Mouse (Mus musculus) lung, postnatal 36 days (tissue): Measurements from ENCODE around the gene Ciao2a.

Experiments
- DNase-seq: peaks from one replicate; pipeline ENCODE4 v3.0.0; 2022; ENCODE audit warnings: mixed read lengths

Ciao2a gene

DNA sequence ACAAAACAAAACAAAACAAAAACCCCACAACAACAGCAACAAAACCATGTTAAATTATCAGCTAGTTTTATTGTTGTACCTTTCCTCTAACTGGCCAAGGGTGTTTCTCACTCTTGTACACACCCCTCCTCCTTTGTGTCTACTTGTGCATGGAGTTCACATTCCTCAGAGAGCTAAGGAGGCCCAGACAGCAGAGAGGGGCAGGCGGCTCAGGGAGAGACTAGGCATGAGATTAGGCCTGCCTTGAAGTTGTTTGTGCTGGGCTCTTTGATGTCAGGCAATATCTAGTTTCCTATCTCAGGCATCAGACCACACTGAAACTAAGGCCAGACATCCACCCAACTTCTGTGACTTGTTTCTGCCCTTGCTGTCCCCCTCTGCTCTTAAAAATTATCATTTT is 41.8 kb downstream of the Ciao2a start:
- DNase-seq: peak; percentile 54

DNA sequence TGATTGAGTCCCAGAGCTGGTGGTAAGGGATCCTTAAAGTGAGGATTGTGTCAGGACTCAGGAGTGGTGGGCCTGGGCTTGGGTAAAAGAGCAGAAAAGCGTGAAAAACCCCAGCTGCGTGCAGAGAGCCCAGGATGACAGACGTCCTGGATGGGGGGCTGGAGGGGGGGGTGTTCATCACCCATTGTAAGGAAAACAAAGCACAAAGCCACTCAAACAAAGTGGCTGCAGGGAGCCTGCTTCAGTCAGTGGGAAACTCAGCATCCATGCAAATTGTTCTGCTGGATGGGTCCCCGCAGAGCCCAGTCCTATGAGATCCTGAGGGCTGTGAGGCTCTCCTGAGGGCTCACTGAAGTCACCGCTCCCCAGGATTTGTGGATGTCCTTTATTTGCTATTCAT is 44.1 kb downstream of the Ciao2a start:
- no peak for DNase-seq

DNA sequence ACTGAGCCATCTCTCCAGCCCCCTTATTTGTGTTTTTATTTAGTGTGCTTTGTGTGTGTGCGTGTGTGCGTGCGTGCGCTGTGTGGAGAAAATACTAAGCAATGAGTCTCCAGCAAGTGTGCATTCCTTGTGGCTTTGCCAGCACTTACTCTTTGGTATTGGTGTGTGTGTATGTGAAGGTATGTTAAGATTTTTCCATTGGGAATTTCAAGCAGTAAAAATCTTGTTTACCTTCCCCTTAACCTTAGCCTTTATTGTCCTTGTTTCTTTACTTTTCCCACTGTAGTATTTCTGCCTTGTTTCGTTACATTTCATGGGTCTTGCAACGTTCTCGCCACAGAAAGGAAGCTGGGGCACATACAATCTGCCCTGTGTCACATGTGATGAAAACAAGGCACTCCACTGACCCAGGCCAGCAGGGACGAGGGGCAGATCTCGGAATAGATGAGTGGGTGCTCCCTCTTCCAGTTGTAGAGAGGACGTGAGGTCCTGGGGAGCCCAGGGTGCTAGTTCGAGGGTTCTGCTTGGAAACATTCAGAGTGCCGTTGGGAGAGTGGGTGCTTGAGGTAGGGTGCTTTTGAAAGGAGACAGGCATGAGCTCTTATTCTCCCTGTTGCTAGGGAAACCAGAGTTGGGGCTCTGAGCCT is 45.0 kb downstream of the Ciao2a start:
- peak; percentile 56 for DNase-seq

DNA sequence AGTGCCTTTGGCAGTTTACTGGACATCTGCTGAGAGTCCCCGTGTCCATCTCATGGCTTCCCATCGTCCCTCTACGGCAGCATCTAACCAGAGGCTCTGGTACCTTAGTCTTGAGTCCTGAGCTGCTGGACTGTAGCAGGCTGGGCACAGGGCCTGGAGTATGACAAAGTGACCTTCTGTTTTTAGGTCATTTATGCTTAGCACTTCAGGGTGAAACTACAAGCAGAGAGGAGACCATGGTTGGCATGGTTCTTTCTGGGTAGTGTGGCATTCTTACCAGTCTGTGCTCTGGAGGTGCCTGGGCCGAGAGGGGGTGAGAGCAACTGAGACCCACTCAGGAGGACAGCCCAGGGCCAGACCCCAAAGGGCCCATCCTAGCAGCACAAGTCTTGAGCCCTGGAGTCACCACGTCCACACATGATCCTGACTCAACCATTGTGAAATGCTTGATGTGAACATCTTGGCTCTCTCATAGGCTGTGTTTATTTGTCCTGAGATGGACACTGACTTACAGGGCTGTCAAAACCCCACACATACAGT is 47.0 kb downstream of the Ciao2a start:
- DNase-seq: no peak

DNA sequence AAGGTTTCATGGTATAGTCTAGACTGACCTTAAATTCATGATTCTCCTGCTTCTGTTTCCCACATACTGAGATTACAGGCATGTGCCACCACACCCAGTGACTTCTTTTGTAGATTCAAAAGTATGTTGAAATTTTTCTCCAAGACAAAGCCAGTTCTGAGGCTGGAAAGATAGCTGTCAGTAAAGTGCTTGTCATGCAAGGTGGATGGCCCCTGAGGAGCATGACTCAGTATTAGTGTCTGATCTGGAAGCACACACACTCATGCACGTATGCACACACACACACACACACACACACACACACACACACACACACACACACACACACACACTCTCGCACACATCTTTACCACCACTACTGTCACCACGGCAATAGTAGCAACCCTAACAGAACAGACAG is 48.6 kb downstream of the Ciao2a start:
- no peak for DNase-seq

DNA sequence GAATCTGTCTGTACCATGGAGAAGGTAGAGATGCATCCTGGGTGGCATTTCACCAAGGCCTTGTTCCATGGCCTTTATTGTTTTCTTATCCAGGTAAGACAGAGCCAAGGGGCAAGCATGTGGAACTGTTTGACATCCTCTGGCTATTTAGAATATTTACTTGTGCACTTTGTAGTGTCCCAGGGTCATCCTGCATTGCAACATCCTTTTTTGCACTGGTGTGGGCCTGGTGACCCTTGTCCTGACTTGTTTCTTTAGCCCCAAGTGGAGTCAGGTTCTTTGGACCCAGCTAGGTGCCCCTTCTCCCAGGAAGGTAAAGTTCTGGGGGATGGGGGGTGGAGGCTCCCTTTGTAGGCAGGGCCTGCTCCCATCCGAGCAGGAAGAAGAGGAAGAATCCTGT is 51.6 kb downstream of the Ciao2a start:
- no peak for DNase-seq

DNA sequence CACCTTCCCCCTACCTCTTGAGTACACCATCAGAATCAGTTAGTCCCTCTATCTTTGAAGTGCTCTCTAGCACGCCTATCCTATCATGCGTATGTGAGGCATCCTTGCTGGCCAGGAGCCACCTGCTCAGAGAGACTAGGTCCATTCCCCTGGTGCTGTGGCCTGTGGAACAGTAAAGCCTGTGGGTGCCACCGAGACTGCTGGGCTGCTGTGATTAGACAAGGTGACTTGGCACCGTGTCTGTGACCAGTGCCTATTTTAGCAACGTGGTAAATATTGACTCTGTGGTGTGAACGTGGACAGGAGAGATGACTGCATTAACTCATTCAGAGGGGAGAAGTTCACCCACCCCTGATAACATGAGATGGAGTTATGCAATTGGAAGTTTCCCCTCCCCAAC is 53.4 kb downstream of the Ciao2a start:
- DNase-seq: peak; percentile 81

DNA sequence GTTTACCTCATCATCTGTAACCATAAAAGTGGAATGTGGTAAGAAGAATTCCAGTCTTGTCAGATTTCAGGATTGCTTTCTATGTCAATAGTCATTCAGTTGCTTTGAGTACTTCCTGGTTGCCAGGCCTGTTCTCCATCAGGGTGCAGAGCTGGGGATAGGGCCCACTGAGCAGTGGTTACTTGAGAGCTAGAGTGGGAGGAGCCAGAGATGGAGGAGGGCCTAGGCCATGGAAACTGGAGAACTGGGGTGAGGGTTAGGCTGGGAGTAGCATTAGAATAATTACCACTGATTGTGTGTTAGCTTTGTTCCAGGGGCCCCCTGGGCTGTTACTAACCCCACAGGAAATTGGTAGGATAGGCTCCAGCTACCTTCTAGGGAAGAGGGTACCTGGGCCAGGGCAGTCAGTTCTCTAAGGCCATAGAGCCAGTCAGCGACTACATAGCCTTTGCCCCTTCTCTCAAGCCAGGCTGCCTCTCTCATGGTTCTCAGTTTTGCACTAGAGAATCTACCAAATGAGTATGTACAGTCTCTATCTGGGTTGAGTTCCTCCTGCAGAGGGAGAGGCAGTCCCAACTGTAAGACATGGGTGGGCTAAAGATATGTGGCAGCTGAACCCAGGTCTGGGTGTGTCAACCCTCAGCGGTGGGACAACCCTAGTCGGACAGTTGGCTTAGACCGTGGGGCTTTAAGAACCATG is 54.9 kb downstream of the Ciao2a start:
- peak; percentile 87 for DNase-seq

DNA sequence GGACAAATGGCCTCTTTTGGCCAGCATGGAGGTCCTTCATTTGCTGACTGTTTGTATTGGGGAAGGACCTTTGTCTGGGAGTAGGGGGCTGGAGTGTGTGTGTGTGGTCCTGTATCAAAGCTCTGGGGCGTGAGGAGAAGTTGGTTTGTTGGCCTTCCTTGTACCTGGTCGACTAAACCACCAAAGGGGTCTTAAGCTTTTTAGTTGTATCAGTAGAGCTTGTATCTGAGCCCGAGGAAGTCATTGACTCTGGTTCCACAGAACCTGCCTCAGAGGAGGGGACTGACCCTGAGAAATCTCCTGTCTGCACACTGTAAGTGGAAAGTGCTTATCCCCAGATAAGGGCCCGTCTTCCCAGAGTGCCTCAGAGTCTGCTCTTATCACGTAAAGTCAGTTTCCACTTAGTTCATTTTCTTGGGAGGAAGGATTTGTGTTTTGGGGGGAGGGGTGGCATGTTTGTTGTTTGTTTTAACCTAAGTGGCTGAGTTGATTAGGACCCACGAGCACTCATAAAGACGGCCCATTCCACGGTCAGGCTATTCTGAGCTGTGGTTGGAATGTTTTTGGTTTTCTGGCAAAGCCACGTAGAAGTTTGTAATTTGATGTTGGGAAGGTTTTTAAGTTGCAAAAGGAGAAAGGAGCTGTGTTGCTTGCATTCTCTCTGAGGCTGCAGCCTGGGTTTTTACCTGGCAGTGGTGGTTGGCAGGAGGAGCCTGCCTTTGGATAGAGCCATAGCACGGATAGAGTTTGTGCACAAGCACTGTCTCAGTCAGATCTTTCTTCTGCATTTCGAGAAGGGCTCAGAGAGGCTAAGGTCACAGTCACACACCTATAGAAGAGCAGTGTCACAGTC is 55.6 kb downstream of the Ciao2a start:
- peak; percentile 55 for DNase-seq

DNA sequence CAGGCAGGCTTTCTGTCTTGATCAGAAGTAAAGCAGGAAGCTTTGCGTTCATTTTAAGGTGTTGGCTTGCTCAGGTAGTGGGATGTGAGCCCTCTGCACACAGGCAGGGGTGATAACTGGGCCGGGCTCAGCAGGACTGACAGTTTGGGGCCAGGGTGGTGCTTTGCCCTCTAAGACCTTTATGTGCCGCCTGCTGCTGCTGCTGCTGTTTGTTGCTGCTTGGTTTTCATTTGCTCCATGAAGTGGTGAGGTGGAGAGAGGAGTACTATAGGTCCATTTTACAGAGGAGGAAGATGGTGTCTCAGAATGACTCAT is 56.2 kb downstream of the Ciao2a start:
- DNase-seq: no peak

DNA sequence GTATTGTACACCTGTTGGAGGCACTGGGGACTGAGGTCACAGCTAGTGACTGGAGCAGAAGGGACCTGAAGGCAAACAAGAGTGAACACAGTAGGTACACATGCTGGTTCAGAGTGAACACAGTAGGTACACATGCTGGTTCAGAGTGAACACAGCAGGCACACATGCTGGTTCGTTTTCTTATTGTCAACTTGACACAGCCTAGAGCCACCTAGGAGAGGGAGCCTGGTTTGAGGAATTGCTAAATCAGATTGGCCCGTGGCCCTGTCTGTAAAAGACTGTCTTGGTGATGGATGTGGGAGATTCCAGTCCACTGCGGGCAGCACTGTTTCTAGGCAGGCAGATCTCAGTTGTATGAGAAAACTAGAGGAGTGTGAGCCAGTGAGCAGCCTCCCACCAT is 56.6 kb downstream of the Ciao2a start:
- no peak for DNase-seq

DNA sequence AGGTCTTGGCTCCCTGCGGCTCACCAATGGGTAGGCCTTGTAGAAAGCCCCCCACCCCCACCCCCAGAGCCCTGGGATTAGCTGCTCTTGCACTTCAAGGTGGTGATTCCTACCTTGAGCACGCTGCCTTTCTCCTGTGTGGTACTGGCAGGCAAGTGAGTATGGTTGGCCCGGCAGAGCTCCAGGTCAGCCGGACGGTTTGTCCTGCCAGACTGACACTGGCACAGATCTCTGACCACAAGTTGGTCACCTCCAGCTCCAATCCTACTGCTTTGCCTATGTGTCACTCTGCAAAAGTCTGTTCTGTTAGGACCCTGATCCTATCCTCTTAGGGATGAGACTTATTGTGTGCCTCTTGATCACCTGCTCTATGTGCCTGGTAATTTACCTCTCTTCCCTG is 58.2 kb downstream of the Ciao2a start:
- DNase-seq: no peak

DNA sequence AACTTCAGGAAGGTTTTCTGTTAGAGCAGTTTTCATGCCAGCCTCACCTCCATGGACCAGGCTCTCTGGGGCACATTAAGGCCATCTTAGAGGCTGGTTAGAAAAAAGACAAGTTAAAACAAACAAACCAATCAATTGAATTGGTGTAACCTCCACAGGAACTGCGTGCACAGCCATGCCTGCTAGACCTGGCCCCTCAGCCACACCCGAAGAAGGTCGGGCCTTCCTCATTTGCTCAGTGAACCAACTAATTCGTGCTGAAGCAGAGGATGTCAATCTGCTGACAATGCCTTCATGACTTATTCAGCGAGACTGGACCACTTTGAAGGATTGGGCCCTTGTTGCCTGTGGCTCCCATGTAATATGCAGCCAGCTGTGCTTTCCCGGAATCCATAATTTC is 60.0 kb downstream of the Ciao2a start:
- DNase-seq: no peak
